Mouse (Mus musculus) MEL (cell line): ENCODE measurements around the gene Ctsd. TPM values are rescaled to one million over a fixed set of nuclear protein-coding genes. Genes with fewer than 3 reads are reported as not detected.
"Not testable (repeated sequence)": the region's sequence is repeated elsewhere in the genome, so short reads cannot be mapped to it uniquely, and the experiment has no call there.

Experiments
- DNase-seq: peaks from one replicate; pipeline ENCODE4 v3.0.0; 2011; ENCODE audit warnings: low read depth, low spot score
- H3K27ac ChIP-seq: 2 replicates; pipeline ENCODE4 v1.5.1; 2012; ENCODE audit warnings: low read depth, mild to moderate bottlenecking, control low read depth, low read length, moderate library complexity; ENCODE audit not compliant: control insufficient read depth
- H3K27me3 ChIP-seq, 2 experiments: fragments of 150-350 bp in 1 of 2; sonication (generic) in 1 of 2; 2 replicates each; pipeline ENCODE4 v1.6.1; 2012; ENCODE audit warnings: low read length in 2 of 2, mild to moderate bottlenecking in 2 of 2, improper control_type of control experiment in 1 of 2, moderate library complexity in 1 of 2; ENCODE audit not compliant: insufficient read depth in 2 of 2, control insufficient read depth in 1 of 2
- H3K36me3 ChIP-seq, 2 experiments: 2 replicates each; pipeline ENCODE4 v1.6.1; 2012 to 2014; ENCODE audit warnings: low read length in 2 of 2, improper control_type of control experiment in 1 of 2, inconsistent platforms in 1 of 2, mild to moderate bottlenecking in 1 of 2; ENCODE audit not compliant: insufficient read depth in 2 of 2, control insufficient read depth in 1 of 2
- H3K4me1 ChIP-seq, 2 experiments: fragments of 150-350 bp in 1 of 2; sonication (generic) in 1 of 2; 2 replicates each; pipeline ENCODE4 v1.6.1; 2012; ENCODE audit warnings: low read length in 2 of 2, improper control_type of control experiment in 1 of 2, mild to moderate bottlenecking in 1 of 2; ENCODE audit not compliant: insufficient read depth in 2 of 2, control insufficient read depth in 1 of 2
- H3K4me3 ChIP-seq, 2 experiments: fragments of 150-350 bp in 1 of 2; sonication (generic) in 1 of 2; 2 replicates each; pipeline ENCODE4 v1.5.1; 2012; ENCODE audit warnings: low read depth in 2 of 2, low read length in 2 of 2, mild to moderate bottlenecking in 2 of 2, moderate library complexity in 2 of 2, control low read depth in 1 of 2, improper control_type of control experiment in 1 of 2; ENCODE audit not compliant: control insufficient read depth in 1 of 2, insufficient read depth in 1 of 2
- H3K79me2 ChIP-seq: 2 replicates; pipeline ENCODE4 v1.6.1; 2012; ENCODE audit warnings: mild to moderate bottlenecking, low read length, moderate library complexity; ENCODE audit not compliant: control insufficient read depth, poor library complexity, insufficient read depth
- H3K9ac ChIP-seq: 2 replicates; pipeline ENCODE4 v1.6.1; 2012; ENCODE audit warnings: low read depth, mild to moderate bottlenecking, control low read depth, low read length, moderate library complexity; ENCODE audit not compliant: control insufficient read depth, poor library complexity, severe bottlenecking
- H3K9me3 ChIP-seq: fragments of 150-350 bp; sonication (generic); replicated peaks from 2 replicates; pipeline ENCODE4 v1.6.1; 2012; ENCODE audit warnings: mild to moderate bottlenecking, low read length, improper control_type of control experiment, moderate library complexity; ENCODE audit not compliant: insufficient read depth
- BHLHE40 ChIP-seq: IDR thresholded peaks from 2 replicates; pipeline ENCODE4 v1.6.1; 2012; ENCODE audit warnings: low read depth, mild to moderate bottlenecking, inconsistent platforms, low read length, improper control_type of control experiment, borderline replicate concordance
- CHD1 ChIP-seq: IDR thresholded peaks from 2 replicates; pipeline ENCODE4 v1.6.1; 2012; ENCODE audit warnings: low read depth, mild to moderate bottlenecking, inconsistent platforms, low read length, improper control_type of control experiment
- E2F4 ChIP-seq: IDR thresholded peaks from 2 replicates; pipeline ENCODE4 v1.6.1; 2011; ENCODE audit warnings: low read depth, low read length, improper control_type of control experiment, borderline replicate concordance
- ELF1 ChIP-seq: IDR thresholded peaks from 2 replicates; pipeline ENCODE4 v1.6.1; 2014; ENCODE audit warnings: low read depth, mild to moderate bottlenecking, inconsistent platforms, low read length, improper control_type of control experiment, moderate library complexity
- ETS1 ChIP-seq: IDR thresholded peaks from 2 replicates; pipeline ENCODE4 v1.6.1; 2012; ENCODE audit warnings: low read depth, mild to moderate bottlenecking, inconsistent platforms, low read length, improper control_type of control experiment, moderate library complexity
- GABPA ChIP-seq: IDR thresholded peaks from 2 replicates; pipeline ENCODE4 v1.6.1; 2012; ENCODE audit warnings: low read depth, mild to moderate bottlenecking, inconsistent platforms, low read length, improper control_type of control experiment, moderate library complexity
- GATA1 ChIP-seq: IDR thresholded peaks from 2 replicates; pipeline ENCODE4 v1.6.1; 2011; ENCODE audit warnings: low read depth, low read length, improper control_type of control experiment
- JUND ChIP-seq: IDR thresholded peaks from 2 replicates; pipeline ENCODE4 v1.6.1; 2011; ENCODE audit warnings: low read depth, mild to moderate bottlenecking, improper control_type of control experiment, low read length
- MAZ ChIP-seq: IDR thresholded peaks from 2 replicates; pipeline ENCODE4 v1.6.1; 2012; ENCODE audit warnings: low read depth, mild to moderate bottlenecking, inconsistent platforms, low read length, improper control_type of control experiment
- MEF2A ChIP-seq: IDR thresholded peaks from 2 replicates; pipeline ENCODE4 v1.6.1; 2014; ENCODE audit warnings: low read depth, mild to moderate bottlenecking, inconsistent platforms, low read length, improper control_type of control experiment; ENCODE audit not compliant: poor library complexity, insufficient replicate concordance, severe bottlenecking; ENCODE audit errors: extremely low read depth
- MYB ChIP-seq: IDR thresholded peaks from 2 replicates; pipeline ENCODE4 v1.6.1; 2011; ENCODE audit warnings: mild to moderate bottlenecking, low read depth, low read length, improper control_type of control experiment
- MYC ChIP-seq: IDR thresholded peaks from 2 replicates; pipeline ENCODE4 v1.6.1; 2011; ENCODE audit warnings: low read depth, mild to moderate bottlenecking, low read length, improper control_type of control experiment, moderate library complexity
- NELFE ChIP-seq: IDR thresholded peaks from 2 replicates; pipeline ENCODE4 v1.6.1; 2011; ENCODE audit warnings: low read depth, low read length, improper control_type of control experiment
- POLR2A ChIP-seq, 2 experiments: IDR thresholded peaks; 2 replicates each; pipeline ENCODE4 v1.6.1; 2011 to 2012; ENCODE audit warnings: low read length in 2 of 2, mild to moderate bottlenecking in 2 of 2, control low read depth in 1 of 2, improper control_type of control experiment in 1 of 2, low read depth in 1 of 2, moderate library complexity in 1 of 2; ENCODE audit not compliant: control insufficient read depth in 1 of 2, insufficient read depth in 1 of 2, poor library complexity in 1 of 2
- POLR2AphosphoS5 ChIP-seq: IDR thresholded peaks from 2 replicates; pipeline ENCODE4 v1.6.1; 2012; ENCODE audit warnings: low read depth, borderline replicate concordance, mild to moderate bottlenecking, inconsistent platforms, low read length, moderate library complexity, mixed read lengths
- RAD21 ChIP-seq: IDR thresholded peaks from 2 replicates; pipeline ENCODE4 v1.6.1; 2011; ENCODE audit warnings: mild to moderate bottlenecking, low read depth, low read length, improper control_type of control experiment
- RCOR1 ChIP-seq: IDR thresholded peaks from 2 replicates; pipeline ENCODE4 v1.6.1; 2012; ENCODE audit warnings: low read depth, mild to moderate bottlenecking, inconsistent platforms, low read length, improper control_type of control experiment
- SMC3 ChIP-seq: IDR thresholded peaks from 2 replicates; pipeline ENCODE4 v1.6.1; 2011; ENCODE audit warnings: low read depth, low read length, improper control_type of control experiment
- TAL1 ChIP-seq: IDR thresholded peaks from 2 replicates; pipeline ENCODE4 v1.6.1; 2012; ENCODE audit warnings: mild to moderate bottlenecking, inconsistent platforms, low read length, moderate library complexity, mixed read lengths
- ZC3H11A ChIP-seq: IDR thresholded peaks from 2 replicates; pipeline ENCODE4 v1.6.1; 2012; ENCODE audit warnings: low read depth, mild to moderate bottlenecking, inconsistent platforms, low read length, improper control_type of control experiment
- ZNF384 ChIP-seq: IDR thresholded peaks from 2 replicates; pipeline ENCODE4 v1.6.1; 2012; ENCODE audit warnings: low read depth, mild to moderate bottlenecking, inconsistent platforms, low read length, improper control_type of control experiment
- polyA plus RNA-seq, 2 experiments: library from polyadenylated mRNA; stranded (reverse) in 1 of 2; unstranded in 1 of 2; fragments of >175 nt in 1 of 2; fragments of >200 nt in 1 of 2; gene quantifications; 2 replicates each; pipeline versions ENCODE4 v1.2.1 to v1.2.4; 2012; ENCODE audit warnings: low replicate concordance in 2 of 2, low read depth in 1 of 2; ENCODE audit not compliant: insufficient read length in 2 of 2, insufficient read depth in 1 of 2, missing spikeins in 1 of 2
- total RNA-seq: library from RNA; depleted of rRNA; stranded (reverse); fragments of 300-350 nt; gene quantifications from 2 replicates; pipeline ENCODE4 v1.2.3, GENCODE M21; 2012

The Ctsd gene
- total and polyA plus RNA-seq, 3 experiments: 89.3 to 179 (median 115) TPM

DNA sequence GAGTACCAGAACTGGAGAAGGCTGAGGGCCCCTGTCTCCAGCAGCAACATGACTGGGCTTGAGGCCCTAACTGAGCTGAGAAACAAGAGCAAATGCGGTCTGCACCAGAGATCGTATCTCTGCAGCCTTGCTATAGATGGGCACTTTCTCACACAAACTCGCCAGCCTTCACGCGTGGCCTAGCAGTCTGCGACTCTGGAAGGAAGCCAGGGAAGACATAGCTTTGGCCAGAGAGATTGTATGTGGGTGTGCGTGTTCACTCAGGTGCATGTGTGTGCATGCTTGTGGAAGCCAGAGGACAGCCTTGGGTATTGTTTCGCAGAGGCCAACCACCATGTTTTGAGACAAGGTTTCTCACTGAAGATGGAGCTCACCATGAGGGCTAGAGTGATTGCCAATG, 20.8 kb upstream of the Ctsd start:
- Histone ChIP-seq H3K27me3 (no peaks in the 10 kb centered on the region), H3K4me3 (no peak overlapping the region), H3K79me2 (no peaks in the 10 kb centered on the region), H3K9ac (no peak overlapping the region), H3K4me1 (peaks cover 2 to 17% of the 10 kb centered on the region in 2 experiments; a peak in 3 of 4 replicates), H3K9me3 (no peaks in the 10 kb centered on the region), H3K27ac (no peak overlapping the region), H3K36me3 (peaks cover 0 to 6% of the 10 kb centered on the region in 2 experiments; a peak in 2 of 4 replicates)
- TF ChIP-seq RCOR1: no peak
- no peak for TF ChIP-seq GATA1
- no peak for TF ChIP-seq MAZ
- no peak for DNase-seq

DNA sequence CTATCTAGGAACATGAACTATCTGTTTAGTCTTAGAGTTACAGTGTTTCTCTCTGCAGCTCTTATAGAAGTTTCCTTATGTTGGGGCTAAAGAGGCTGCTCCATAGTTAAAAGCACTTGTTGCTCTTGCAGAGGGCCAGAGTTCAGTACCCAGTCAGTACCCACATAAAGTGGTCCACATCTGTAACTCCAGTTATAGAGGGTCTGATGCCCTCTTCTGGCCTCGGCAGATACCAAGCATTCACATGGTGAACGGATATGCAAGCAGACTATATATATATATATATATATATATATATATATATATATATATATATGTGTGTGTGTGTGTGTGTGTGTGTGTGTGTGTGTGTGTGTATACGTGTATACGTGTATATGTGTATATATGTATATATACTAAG, 20.1 kb upstream of the Ctsd start:
- TF ChIP-seq TAL1 (no peak), CHD1 (no peak), MEF2A (no peak), ELF1 (no peak), ZNF384 (no peak), MAZ (no peak), GATA1 (no peak), ETS1 (no peak), RAD21 (peak; percentile 18), GABPA (no peak), BHLHE40 (no peak), ZC3H11A (peak; percentile 20; the same call in 1 of the 2 replicates), POLR2A (IDR thresholded peaks at IDR 0.05; ENCODE audit: control insufficient read depth in 1 of 2, insufficient read depth in 1 of 2, low read depth in 1 of 2, low read length in 2 of 2, poor library complexity in 1 of 2) (no peak), JUND (no peak), MYC (no peak), SMC3 (peak; percentile 25), MYB (no peak), POLR2AphosphoS5 (no peak), E2F4 (no peak), NELFE (no peak)
- H3K9me3 ChIP-seq: no peaks in the 10 kb centered on the region
- peaks cover 0 to 7% of the 10 kb centered on the region in 2 experiments; a peak in 2 of 4 replicates for H3K36me3 ChIP-seq
- peaks cover 4 to 15% of the 10 kb centered on the region in 2 experiments for H3K4me1 ChIP-seq
- no peak for DNase-seq
- H3K27me3 ChIP-seq: no peaks in the 10 kb centered on the region
- no peaks in the 10 kb centered on the region for H3K79me2 ChIP-seq
- no peak overlapping the region for H3K27ac ChIP-seq
- H3K4me3 ChIP-seq: no peak overlapping the region
- no peak overlapping the region for H3K9ac ChIP-seq

GRCm38 (mm10) chr7:142405134-142405533, 17.3 kb upstream of the Ctsd start:
- not testable (repeated sequence) for H3K9me3 ChIP-seq, H3K9ac ChIP-seq, H3K27ac ChIP-seq, H3K79me2 ChIP-seq, H3K4me3 ChIP-seq, H3K27me3 ChIP-seq, DNase-seq
- Histone ChIP-seq H3K4me1 (peaks cover 4 to 18% of the 10 kb centered on the region in 2 experiments), H3K36me3 (peaks cover 0 to 10% of the 10 kb centered on the region in 2 experiments; a peak in 2 of 4 replicates)
